Mouse (Mus musculus) G1E (cell line): ENCODE measurements around the gene Sfxn2.

Experiments used
- CTCF ChIP-seq: IDR thresholded peaks from 2 replicates; pipeline ENCODE4 v1.5.1; 2012; ENCODE audit warnings: low read depth, low read length, inconsistent platforms, mixed read lengths
- GATA1 ChIP-seq: IDR thresholded peaks from 2 replicates; pipeline ENCODE4 v1.6.1; 2012; ENCODE audit warnings: borderline replicate concordance, low read length, inconsistent platforms, mixed read lengths
- TAL1 ChIP-seq: conservative IDR thresholded peaks from 2 replicates; pipeline ENCODE4 v1.6.1; 2012; ENCODE audit warnings: low read depth, low read length, inconsistent platforms, mixed read lengths

DNA sequence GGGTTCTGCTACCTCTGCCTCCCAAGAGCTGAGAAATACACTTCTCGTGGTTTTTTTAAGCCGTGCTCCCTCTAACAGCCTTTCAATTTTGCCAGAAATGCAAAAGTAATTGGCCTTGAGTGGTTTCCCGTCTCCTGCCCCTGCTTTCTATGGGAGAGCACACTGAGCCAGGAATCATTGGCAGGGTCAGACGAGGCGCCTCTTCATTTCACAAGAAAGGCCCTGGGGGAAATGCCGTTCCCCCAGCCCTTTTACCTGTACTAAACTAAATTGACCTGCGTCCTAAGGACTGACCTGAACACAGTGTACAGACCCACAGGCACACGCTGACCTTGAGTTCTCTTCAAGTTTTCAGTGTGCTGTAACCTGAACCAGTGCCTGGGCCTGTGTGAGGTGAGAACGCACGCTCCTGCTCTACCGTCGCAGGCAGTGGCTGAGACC is 72.9 kb downstream of the Sfxn2 start:
- TF ChIP-seq CTCF (no peak), GATA1 (no peak), TAL1 (no peak)
